Mouse (Mus musculus): Measurements from ENCODE around the gene Akap9.
A peak's percentile ranks its signal among the peaks of the same experiment; 100 is the strongest.
"Not testable (repeated sequence)": the region's sequence is repeated elsewhere in the genome, so short reads cannot be mapped to it uniquely, and the experiment has no call there.

Akap9 gene

DNA sequence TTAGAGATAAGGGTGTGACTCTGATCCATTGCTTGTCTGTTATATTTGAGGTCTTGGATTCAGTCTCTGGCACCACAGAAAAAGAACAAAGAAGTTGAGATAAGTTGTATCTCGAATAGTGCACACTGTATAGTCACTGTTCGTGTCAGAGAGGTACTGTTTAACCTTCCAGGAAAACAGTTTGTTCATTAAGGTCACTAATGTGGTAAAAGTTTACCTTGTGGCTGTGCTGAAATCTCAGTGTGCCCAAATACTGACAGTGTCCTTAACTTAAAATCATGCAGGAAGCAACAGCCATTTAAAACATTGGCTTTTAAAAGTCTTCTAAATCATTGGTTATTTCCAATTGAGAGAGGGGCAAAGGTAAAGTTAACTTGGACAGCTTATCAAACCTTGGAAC lies 43.1 kb downstream of the Akap9 start:
- no peak for DNase-seq (ENCODE audit: low spot score)

DNA sequence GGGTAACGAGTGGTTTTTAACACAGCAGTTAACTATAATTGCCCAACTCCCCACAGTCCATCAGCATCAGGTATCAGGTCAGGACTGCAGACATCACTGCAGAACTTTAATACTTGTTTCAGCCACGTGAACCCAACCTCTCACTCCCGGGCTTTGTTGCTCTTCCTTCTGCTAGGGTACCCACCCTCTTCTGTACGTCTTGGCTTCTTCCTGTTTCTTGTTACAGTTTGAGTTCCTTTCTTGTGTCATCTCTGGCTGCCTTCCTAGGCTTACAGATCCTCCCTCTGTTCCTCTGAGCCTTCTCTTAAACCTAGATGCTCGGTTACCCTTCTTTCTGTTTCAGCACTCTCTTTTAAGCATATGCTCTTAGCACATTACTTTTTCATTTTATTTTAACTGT lies 45.9 kb downstream of the Akap9 start:
- DNase-seq (ENCODE audit: low spot score): no peak

DNA sequence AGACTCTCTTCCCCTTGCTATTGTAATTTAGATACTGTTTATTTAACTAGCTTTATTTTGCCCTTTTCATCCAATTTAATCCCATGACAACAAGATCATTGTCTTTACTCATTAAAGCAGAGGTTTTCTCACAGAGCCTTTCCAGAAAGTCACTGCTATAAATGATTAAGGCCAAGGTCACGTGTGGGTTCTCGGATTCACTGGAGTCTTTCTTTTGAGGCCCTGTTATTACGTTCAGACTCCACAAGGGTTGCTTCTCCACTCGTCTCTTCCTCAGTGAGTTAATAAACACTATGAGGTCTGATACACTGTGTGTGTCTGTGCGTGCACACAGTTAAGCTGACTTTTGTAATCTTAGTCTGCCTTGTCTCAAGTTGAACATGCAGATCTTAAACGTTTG lies 47.0 kb downstream of the Akap9 start:
- DNase-seq (ENCODE audit: low spot score): no peak

DNA sequence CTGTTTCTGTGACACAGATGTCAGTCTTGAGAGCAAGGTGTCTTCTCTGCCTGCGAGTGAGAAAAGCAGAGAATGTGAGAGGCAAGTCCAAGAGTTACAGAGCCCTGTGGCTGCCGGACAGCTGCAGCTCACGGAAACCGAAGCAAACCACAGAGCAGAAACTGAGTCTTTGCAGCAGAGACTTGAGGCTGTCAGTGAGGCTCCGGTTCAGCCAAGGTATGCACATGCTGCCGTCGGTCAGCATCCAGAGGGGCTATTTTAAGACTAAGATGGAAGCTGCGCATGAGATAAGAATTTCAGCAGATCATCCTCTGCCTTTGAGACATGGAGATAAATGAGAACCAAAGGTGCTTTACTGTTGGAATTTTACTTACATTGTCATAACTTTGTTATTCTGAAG lies 48.3 kb downstream of the Akap9 start:
- no peak for DNase-seq (ENCODE audit: low spot score)

DNA sequence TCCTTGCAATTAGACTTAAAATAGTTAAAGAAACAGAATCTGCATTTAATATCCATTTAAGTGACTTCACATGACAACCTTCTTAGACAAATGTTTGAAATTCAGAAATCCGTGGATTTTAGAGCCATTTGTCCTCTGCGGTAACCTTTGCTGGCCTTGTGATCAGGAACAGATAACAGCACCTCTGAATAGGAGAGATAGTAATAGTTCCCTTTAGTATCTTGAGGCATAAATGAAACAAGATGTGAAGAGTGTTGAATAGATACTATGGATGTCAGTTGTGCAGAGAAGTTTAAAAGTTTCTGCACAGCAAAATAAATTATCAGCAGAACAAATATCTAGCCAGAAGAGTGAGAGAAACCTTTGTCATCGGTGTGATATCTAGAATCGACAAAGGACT lies 50.0 kb downstream of the Akap9 start:
- DNase-seq (ENCODE audit: low spot score): no peak

DNA sequence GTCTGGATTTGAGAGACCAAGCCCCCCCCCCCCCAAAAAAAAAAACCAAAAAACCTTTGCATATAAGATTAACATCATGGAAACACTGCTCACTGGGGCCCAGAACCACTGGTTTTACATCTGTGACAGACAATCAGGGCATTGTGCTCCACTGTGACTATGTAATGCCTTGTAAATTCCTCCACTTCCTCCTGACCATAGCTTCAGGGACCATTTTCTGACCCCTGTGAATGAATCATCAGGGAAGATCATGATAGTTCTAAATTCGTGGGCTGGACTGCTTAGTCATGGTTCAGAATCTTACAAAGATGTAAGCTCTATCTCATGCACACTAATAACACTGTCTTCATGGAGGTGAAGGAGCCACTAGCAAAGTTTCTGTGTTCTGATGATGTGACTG lies 61.8 kb downstream of the Akap9 start:
- no peak for DNase-seq (ENCODE audit: low spot score)

DNA sequence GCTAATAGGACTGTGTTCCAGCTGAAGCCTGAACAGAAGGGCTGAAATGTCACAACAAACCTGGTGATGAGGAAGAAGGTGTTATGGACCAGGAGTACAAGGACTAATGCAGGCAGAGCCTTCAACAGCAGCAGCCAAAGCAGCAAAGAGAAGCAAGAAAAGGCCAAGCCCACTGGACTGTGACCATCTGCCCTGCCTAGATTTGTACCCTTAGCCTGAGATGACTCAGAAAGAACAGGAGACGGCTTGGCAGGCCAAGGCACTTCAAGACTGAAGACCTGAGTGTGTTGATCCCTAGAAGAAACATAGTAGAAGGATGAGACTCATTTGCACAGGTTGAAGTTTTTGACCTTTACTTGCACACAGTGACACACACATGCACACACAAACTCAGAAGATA lies 62.6 kb downstream of the Akap9 start:
- no peak for DNase-seq (ENCODE audit: low spot score)

DNA sequence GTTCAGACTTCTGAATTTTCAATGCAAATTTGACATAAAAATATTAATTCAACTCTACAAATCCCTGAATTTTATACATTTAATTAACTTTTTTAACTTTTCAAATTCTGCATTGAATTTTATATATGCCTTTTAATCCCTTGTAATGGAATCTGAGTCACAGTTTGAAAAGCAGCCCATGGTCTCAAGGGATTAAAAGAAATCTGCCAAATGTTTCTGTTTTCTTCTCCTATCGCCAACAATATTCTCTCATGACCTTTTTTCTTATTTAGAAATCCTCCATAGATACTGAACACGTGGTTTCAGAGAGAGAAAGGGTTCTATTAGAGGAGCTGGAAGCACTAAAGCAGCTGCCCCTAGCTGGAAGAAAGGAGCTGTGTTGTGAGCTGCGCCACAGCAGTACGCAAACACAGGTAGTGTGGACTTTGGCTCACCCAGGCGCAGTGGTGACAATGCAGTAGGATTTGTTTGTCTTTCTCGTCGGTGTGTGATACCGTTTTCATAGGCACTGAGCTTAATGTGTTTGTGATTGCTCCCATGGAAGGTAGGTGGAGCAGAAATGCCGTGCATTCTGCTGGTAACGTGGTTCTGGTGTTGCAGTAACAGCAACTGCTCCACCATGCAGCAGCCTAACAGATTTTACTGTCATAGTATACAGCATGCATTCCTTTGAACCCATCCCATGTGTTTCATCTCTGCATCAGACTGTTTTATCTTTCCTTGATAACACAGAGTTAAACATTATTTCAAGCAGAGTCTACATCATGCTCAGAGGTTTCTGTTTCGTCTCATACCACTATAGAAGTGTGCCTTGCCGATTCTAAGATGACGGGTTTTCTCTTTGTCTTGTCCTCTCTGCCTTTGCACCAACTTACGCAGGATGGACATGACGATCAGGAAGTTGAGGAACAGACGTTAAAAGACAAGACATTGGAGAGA lies 76.9 kb downstream of the Akap9 start:
- no peak for DNase-seq (ENCODE audit: low spot score)

DNA sequence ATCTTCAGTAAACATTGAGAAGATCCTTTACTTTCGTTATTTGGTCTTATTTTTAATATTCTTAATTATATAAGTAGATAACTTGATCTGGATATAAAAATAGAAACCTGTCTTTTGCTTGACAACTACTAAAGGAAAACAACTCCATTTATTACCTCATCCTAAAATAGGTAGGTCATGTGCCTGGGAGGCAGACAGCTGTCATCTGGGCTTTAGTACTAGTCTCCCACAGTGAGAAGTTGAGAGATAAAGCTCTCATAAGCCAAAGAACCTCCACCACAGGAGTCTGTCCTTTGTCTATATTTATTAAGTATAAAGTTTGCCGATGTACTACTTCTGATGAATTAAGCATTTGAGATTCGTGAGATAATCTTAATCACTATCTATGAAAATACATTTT lies 78.8 kb downstream of the Akap9 start:
- no peak for DNase-seq (ENCODE audit: low spot score)

DNA sequence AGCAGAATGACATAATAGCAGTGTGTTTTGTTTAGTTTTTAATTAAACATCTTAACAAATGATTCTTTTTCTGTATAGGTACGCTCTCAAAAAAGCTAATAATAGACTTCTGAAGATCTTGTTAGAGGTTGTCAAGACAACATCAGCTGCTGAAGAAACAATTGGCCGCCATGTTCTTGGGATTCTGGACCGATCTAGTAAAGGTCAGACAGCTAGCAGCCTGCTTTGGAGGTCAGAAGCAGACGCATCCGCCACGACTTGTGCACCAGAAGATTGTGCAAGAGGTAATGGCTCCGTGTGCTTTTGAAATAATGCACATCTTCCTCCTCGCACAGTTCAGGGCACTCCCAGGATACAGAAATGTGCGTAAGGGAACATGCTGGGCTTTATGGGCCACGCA lies 80.4 kb downstream of the Akap9 start:
- no peak for DNase-seq (ENCODE audit: low spot score)

DNA sequence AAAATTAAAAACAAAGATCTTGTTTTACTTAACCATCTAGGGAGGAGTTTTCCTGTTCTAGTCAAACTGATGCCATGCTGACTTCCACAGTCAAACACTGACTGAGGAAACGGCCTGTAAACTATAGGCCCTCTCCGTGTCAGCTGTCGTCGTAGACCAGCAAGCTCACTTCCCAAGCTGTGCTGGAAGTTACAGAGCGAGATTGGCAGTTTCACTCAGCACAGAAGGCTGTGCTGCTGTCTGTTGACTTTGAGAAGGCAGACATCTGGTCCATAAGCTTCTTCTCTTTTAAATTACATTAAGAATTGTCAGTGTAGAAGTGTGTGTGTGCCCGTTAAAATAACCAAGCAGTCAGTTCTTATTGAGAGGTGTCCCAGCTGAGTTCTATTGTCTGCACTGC lies 81.7 kb downstream of the Akap9 start:
- DNase-seq (ENCODE audit: low spot score): no peak

DNA sequence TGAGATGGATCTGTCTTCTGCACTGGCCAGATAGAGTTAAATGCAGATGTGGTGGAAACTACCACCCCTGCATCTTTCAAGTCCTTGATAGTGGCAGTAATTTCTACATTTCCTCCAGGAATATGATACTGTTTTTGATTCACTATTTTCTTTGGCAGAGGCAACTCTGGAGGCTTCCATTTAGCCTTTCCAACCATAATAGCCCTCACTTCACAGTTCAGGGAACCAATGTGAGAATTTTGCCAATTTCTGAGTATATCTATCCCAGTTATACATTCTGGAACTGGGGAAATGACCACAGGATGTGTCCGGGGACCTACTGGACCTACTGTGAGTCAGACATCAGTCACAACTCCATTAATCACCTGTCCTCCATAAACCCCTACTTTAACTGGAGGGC lies 89.8 kb downstream of the Akap9 start:
- not testable (repeated sequence) for DNase-seq (ENCODE audit: low spot score)

DNA sequence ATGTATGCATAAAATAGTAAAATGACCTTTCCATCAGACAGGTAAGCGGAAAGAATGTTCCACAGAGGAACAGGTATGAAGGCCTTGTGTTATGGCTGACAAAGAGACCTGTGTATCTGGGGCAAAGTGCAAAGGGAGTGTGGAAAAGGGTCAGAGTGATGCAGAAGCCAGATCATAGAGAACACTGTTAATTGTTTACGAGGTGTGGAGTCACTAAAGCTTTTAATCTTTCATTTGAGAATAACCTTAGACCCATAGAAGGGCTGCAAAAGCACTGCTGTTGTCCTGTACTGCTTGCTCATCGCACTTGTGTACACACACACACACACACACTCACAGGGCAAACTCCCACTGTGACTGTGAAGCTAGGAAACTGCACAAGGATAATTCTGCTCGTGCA lies 91.5 kb downstream of the Akap9 start:
- DNase-seq (ENCODE audit: low spot score): no peak

DNA sequence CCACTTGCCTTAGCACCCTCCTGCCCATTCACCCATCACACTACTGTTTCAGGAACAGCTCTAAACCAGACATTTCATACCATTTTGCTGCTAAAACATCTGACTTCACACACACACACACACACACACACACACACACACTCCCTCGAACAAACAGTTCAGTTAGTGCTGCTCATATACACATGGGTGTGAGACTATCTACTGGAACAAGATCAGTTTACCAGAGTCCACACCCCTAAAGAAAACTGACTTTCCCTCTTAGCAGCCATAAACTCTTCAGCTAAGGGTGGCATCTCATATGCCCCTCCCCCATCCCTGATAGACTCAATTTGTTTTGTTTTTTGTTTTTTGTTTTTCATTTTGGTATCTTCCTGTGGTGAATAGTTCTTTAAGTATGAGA lies 92.2 kb downstream of the Akap9 start:
- no peak for DNase-seq (ENCODE audit: low spot score)

DNA sequence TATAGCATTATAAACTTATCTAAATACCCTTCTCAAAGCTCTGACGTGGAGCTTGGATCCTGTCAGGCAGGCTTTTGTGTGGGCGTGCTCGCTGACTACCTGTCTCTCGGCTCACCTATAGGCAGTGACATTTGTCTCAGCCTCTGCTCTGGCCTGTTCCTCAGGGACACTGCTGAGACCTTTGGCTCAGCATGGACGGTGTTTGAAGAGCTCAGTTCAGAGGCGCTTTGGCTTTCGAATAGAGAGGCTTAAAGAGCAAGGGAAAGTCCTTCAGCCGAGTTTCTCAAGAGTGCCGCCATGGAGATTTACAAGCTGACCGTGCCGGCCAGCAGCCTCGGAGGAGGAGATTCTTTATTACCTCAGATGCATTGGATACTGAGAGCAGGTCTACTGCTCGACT lies 95.3 kb downstream of the Akap9 start:
- DNase-seq (ENCODE audit: low spot score): no peak

DNA sequence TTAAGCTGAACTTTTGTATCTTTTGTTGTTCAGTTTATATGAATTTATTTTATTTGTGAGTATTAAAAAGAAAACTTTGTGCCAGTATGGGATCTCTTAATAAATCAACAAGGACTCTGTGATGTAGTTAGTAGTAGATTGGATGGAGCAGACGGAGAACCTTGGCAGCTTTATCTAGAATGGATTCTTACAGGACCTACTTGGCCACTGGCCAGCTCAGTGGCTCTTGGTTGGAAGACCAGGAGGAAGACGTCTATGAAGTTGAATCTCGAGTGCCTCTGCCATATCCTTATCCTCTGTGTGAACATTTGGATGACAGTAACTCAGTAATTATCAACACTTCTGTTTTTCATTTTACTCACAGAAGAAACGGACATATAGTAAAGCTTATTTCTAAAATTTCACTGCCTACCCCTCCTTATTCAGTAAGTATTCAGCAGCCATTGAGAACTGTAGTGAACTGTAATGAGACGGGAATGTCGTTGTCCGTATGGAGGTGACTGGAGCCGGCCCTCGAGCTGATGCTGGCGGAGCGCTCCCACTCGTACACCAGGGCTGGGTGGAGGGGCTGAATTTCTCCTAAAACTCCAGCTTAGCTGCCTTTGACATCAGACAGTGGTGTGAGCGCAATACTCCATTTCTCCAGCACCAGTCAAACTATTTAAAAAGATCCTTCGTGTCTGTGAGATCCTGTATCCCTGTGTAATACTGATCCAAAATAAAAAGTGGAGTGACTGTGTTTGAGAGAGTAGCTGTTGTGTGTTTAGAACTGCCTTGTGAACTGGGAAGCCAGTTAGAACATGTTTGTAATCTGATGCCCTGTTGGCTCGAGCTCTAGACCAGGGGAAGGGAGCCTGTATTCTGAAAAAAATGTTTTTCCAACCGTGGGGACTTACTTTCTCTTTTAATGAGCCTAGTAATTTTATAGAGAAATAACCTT lies 96.2 kb downstream of the Akap9 start:
- peak; percentile 8 for DNase-seq (ENCODE audit: low spot score)

DNA sequence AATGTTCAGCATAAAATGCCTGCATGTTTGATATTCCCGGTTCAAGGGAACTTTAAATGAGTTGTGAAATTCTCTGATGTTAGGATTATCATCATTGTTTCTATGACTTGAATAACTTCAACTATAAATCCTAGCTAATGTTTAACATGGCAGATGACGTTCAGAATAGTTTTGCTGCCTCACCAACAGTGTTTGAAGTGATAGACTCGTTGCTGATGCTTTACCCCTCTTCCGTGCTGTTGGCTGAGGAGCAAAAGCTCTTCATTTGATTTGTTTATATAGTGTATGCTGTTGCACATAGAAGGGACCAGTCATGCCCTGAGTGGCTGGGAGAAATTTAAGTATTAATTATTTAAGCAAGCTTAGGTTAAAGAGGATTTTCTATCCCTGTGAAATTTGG lies 96.9 kb downstream of the Akap9 start:
- no peak for DNase-seq (ENCODE audit: low spot score)

DNA sequence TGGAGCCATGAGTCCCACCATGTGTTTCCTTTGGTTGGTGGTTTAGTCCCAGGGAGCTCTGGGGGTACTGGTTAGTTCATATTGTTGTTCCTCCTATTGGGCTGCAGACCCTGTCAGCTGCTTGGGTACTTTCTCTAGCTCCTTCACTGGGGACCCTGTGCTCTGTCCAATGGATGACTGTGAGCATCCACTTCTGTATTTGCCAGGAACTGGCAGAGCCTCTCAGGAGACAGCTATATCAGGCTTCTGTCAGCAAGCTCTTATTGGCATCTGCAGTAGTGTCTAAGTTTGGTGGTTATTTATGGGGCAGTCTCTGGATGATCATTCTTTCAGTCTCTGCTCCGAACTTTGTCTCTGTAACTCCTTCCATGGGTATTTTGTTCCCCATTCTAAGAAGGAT lies 98.5 kb downstream of the Akap9 start:
- not testable (repeated sequence) for DNase-seq (ENCODE audit: low spot score)

DNA sequence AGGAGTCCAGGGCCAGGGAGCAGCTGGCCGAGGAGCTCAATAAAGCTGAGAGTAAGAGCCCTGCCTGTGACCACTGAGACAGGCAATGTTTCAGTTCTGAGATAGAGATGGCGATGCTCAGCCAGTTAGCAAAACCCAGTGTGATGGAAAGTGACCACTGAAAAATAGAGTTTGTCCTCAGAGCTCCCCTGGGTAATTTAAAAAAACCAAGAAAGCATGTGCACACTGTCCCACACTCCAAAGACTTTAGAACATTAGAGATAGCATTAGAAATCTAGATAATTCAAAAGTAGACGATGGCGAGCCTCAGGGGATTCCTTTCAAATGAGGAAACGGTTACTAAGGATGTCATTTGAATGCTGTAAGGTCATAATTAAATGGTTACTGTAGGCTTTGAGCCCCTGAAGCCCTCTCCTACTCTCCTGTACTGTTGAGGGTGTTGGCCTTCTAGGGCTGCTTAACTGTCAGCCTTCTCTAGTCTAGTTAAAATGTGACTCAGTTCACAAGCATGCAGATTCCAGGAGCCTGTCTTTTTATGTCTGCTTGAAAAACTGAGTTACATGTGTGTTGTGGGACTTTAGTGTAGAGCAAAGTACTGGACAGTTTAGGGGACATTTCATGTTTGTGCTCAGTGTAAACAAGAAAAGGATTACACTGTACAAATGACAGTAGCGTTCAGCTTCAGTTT lies 100.8 kb downstream of the Akap9 start:
- DNase-seq (ENCODE audit: low spot score): no peak

DNA sequence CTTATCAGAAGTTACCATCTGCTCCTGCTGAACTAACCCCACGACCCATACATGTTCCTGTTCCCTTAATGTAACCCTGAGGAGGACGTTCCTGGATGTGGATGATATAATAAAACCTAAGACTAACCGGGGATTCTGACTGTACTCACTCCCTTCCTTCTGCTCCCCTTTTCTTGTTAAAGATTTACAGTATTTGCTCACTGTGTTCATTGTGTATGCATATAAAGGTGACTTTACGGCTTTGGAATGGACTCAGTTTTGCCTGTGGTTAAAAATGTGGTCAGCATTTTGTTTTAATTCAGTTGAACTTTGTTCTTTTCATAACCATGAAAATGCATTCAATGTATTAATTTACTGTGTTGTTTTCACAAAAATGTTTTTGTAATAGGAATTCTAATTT lies 104.0 kb downstream of the Akap9 start:
- no peak for DNase-seq (ENCODE audit: low spot score)

DNA sequence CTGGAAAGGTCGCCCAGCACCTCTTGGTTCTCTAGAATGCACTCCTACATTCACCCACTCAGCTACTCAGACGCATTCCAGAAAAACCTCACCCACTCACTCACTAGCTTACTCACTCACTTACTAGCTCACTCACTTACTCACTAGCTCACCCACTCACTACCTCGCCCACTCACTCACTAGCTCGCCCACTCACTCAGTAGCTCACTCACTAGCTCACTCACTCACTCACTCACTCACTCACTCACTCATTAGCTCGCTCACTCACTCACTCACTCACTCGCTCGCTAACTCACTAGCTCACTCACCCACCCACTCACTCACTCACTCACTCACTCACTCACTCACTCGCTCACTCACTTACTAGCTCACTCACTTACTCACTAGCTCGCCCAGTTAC lies 108.8 kb downstream of the Akap9 start:
- no peak for DNase-seq (ENCODE audit: low spot score)

DNA sequence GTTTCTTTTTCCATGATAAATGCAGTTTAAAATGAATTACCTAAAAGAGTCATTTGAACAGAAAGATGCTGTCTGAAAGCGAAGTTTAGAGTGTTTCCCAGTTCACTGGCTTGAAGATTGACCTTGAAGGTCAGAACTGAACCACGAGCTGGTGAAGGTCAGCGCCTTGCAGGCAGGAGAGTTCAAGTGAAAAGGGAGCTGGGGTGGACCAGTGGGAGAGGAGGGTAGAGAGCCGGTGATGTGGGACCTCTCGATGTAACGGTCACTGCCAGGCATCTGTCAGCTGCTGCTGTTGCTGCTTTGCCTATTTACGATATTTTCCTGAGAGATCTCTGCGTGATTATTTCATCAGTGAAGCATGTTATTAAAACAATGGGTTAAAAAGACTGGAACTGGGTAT lies 111.5 kb downstream of the Akap9 start:
- DNase-seq (ENCODE audit: low spot score): no peak

DNA sequence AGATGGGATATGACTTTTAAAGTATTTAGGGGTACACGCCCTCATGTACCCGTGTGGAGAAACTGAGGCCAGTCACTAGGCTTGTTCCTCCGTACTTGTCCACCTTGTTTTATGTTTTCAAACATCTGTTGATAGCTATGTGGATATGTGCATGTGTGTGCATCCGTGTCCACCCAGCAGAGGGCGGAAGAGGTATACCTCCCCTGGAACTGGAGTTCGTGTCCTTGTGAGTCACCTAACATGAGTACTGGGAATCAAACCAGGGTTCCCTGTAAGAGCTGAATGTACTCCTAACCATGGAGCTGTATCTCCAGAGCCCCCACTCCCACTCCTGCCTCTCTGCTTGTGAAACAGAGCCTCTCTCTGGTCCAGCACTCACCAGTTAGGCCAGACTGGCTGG lies 112.5 kb downstream of the Akap9 start:
- DNase-seq (ENCODE audit: low spot score): no peak
